Mouse (Mus musculus) heart, adult 2 months (tissue): ENCODE data around the gene Itga2b. TPM values are rescaled to one million over a fixed set of nuclear protein-coding genes. Genes with fewer than 3 reads are reported as not detected.

ENCODE experiments used
- DNase-seq, 2 experiments: peaks; one replicate each; pipeline ENCODE4 v3.0.0; 2021
- H3K27ac ChIP-seq: fragments of 200-600 bp; 2 replicates; pipeline ENCODE4 v1.8.1; 2022
- H3K27me3 ChIP-seq: fragments of 200-500 bp; 2 replicates; pipeline ENCODE4 v1.6.1; 2012; ENCODE audit warnings: mild to moderate bottlenecking, low read length, inconsistent platforms, mixed read lengths; ENCODE audit not compliant: control insufficient read depth, insufficient read depth
- H3K36me3 ChIP-seq: fragments of 200-500 bp; 2 replicates; pipeline ENCODE4 v1.6.1; 2012; ENCODE audit warnings: low read length, inconsistent platforms; ENCODE audit not compliant: control insufficient read depth, insufficient read depth
- H3K4me1 ChIP-seq: fragments of 200-500 bp; 2 replicates; pipeline ENCODE4 v1.6.1; 2011; ENCODE audit warnings: low read length; ENCODE audit not compliant: control insufficient read depth, insufficient read depth
- H3K4me3 ChIP-seq: fragments of 200-600 bp; 2 replicates; pipeline ENCODE4 v1.8.1; 2022
- H3K79me2 ChIP-seq: fragments of 200-500 bp; replicated peaks from 2 replicates; pipeline ENCODE4 v1.6.1; 2012; ENCODE audit warnings: mild to moderate bottlenecking, inconsistent platforms, low read length, moderate library complexity, mixed read lengths; ENCODE audit not compliant: control insufficient read depth, insufficient read depth
- H3K9ac ChIP-seq: fragments of 200-500 bp; 2 replicates; pipeline ENCODE4 v1.6.1; 2012; ENCODE audit warnings: low read depth, mild to moderate bottlenecking, control low read depth, inconsistent platforms, low read length, mixed read lengths
- CTCF ChIP-seq: fragments of 200-600 bp; IDR thresholded peaks from 2 replicates; pipeline ENCODE4 v1.8.1; 2022; ENCODE audit warnings: antibody characterized with exemption, mild to moderate bottlenecking, moderate library complexity
- EP300 ChIP-seq: fragments of 200-500 bp; IDR thresholded peaks from 2 replicates; pipeline ENCODE4 v1.6.1; 2011; ENCODE audit warnings: low read depth, low read length, control low read depth; ENCODE audit not compliant: insufficient read depth
- POLR2A ChIP-seq: fragments of 200-500 bp; IDR thresholded peaks from 2 replicates; pipeline ENCODE4 v1.6.1; 2011; ENCODE audit warnings: mild to moderate bottlenecking, low read depth, low read length, control low read depth; ENCODE audit not compliant: insufficient read depth
- WGBS: fragments of 180-500 bp; shearing (Covaris S2); methylation state at CpG from one replicate; pipeline ENCODE4 v1.1.7; 2018; 5-methylcytosine and 5-hydroxymethylcytosine counted together
- intact Hi-C: fragments of 180-260 bp; cut with DNase I; formaldehyde crosslinking; loops from one replicate; pipeline ENCODE4 v1.15.1; 2025
- polyA plus RNA-seq: library from polyadenylated mRNA; depleted of rRNA; stranded (reverse); fragments of >200 nt; gene quantifications from 2 replicates; pipeline ENCODE4 v1.2.3, GENCODE M21; 2012
- total RNA-seq, 2 experiments: library from RNA; stranded (reverse); gene quantifications; 2 replicates each; pipeline ENCODE4 v1.2.3; 2021

Itga2b gene
- total and polyA plus RNA-seq, 3 experiments = 3.1 to 14.5 (median 6.9) TPM

- Histone ChIP-seq H3K79me2 (no peaks in the 10 kb centered on the region), H3K9ac (no peak overlapping the region), H3K4me3 (no peak overlapping the region), H3K27me3 (no peaks in the 10 kb centered on the region), H3K4me1 (no peaks in the 10 kb centered on the region; the same call in 1 of the 2 replicates), H3K36me3 (no peaks in the 10 kb centered on the region), H3K27ac (peak overlapping the region; percentile 40)
- 29% methylated on average over 26 of the region's 26 CpGs for WGBS
- TF ChIP-seq EP300 = no peak
- no peak for TF ChIP-seq CTCF
- TF ChIP-seq POLR2A = no peak
- peak; percentile 61 to 81 for DNase-seq
- intact Hi-C loops = no loop called here
Observed at GRCm38 (mm10) chr11:102465713-102466436, 4.0 kb downstream of the Itga2b start.

GRCm38 (mm10) chr11:102464901-102465300 lies 5.0 kb downstream of the Itga2b start:
- no peak overlapping the region for H3K27ac ChIP-seq

GRCm38 (mm10) chr11:102461764-102462163 lies 8.2 kb downstream of the Itga2b start:
- Histone ChIP-seq H3K4me3 (no peak overlapping the region), H3K9ac (no peak overlapping the region), H3K27me3 (no peaks in the 10 kb centered on the region), H3K27ac (no peak overlapping the region), H3K79me2 (no peaks in the 10 kb centered on the region), H3K36me3 (no peaks in the 10 kb centered on the region), H3K4me1 (no peaks in the 10 kb centered on the region; the same call in 1 of the 2 replicates)
- intact Hi-C loops = no loop called here
- DNase-seq = no peak
- WGBS = 85% methylated on average over 3 of the region's 3 CpGs
- TF ChIP-seq EP300 (no peak), POLR2A (no peak), CTCF (no peak)

More at GRCm38 (mm10) chr11:102464901-102465300, 5.0 kb downstream of the Itga2b start:
- no peaks in the 10 kb centered on the region for H3K27me3 ChIP-seq
- H3K9ac ChIP-seq = no peak overlapping the region
- intact Hi-C loops = no loop called here
- H3K36me3 ChIP-seq = no peaks in the 10 kb centered on the region
- H3K4me3 ChIP-seq = no peak overlapping the region
- DNase-seq = no peak
- H3K4me1 ChIP-seq = no peaks in the 10 kb centered on the region; the same call in 1 of the 2 replicates
- no peak for TF ChIP-seq POLR2A
- no peak for TF ChIP-seq CTCF
- TF ChIP-seq EP300 = no peak
- 94% methylated on average over 6 of the region's 6 CpGs for WGBS
- no peaks in the 10 kb centered on the region for H3K79me2 ChIP-seq

GRCm38 (mm10) chr11:102460541-102460940 lies 9.4 kb downstream of the Itga2b start:
- 59% methylated on average over 16 of the region's 16 CpGs for WGBS
- Histone ChIP-seq H3K4me3 (no peak overlapping the region), H3K4me1 (peaks cover 1% of the 10 kb centered on the region; the same call in 1 of the 2 replicates), H3K36me3 (no peaks in the 10 kb centered on the region), H3K9ac (no peak overlapping the region), H3K79me2 (no peaks in the 10 kb centered on the region), H3K27me3 (no peaks in the 10 kb centered on the region), H3K27ac (no peak overlapping the region)
- DNase-seq = no peak
- TF ChIP-seq POLR2A (no peak), CTCF (no peak)
- intact Hi-C loops = no loop called here

GRCm38 (mm10) chr11:102455740-102456396 lies 14.1 kb downstream of the Itga2b start:
- intact Hi-C loops = no loop called here
- H3K9ac ChIP-seq = peak overlapping the region; percentile 59; the same call in 1 of the 2 replicates
- H3K4me1 ChIP-seq = peaks cover 3% of the 10 kb centered on the region
- H3K4me3 ChIP-seq = peak overlapping the region; percentile 55
- TF ChIP-seq EP300 (no peak), CTCF (peak; percentile 55), POLR2A (no peak)
- H3K36me3 ChIP-seq = no peaks in the 10 kb centered on the region
- WGBS = under 1% methylated on average over 40 of the region's 40 CpGs
- H3K27me3 ChIP-seq = no peaks in the 10 kb centered on the region
- no peaks in the 10 kb centered on the region for H3K79me2 ChIP-seq
- DNase-seq = peak; percentile 72 to 77
- H3K27ac ChIP-seq = peak overlapping the region; percentile 15; the same call in 1 of the 2 replicates

- no peaks in the 10 kb centered on the region for H3K36me3 ChIP-seq
- WGBS = 42% methylated on average over 10 of the region's 10 CpGs
- no peaks in the 10 kb centered on the region for H3K27me3 ChIP-seq
- H3K79me2 ChIP-seq = no peaks in the 10 kb centered on the region
- no peak overlapping the region for H3K27ac ChIP-seq
- no peak overlapping the region for H3K9ac ChIP-seq
- DNase-seq = no peak
- peaks cover 3% of the 10 kb centered on the region for H3K4me1 ChIP-seq
- intact Hi-C loops = no loop called here
- TF ChIP-seq CTCF = no peak
- TF ChIP-seq POLR2A = no peak
- no peak for TF ChIP-seq EP300
- H3K4me3 ChIP-seq = no peak overlapping the region
Observed at GRCm38 (mm10) chr11:102453131-102453530, 16.8 kb downstream of the Itga2b start.
